Mouse (Mus musculus) stomach, postnatal 0 days (tissue): Measurements from ENCODE around the gene Gm10486. TPM values are rescaled to one million over a fixed set of nuclear protein-coding genes. Genes with fewer than 3 reads are reported as not detected.
"Not testable (repeated sequence)": the region's sequence is repeated elsewhere in the genome, so short reads cannot be mapped to it uniquely, and the experiment has no call there.

Source experiments
- ATAC-seq: fragments of 200-750 bp; cut with Nextera tagmentation; 2 replicates; pipeline ENCODE4 v1.8.0; 2017; ENCODE audit not compliant: low FRiP score, low TSS enrichment
- DNase-seq: peaks from one replicate; pipeline ENCODE4 v3.0.0-alpha.2; 2016; ENCODE audit warnings: low spot score
- H3K27ac ChIP-seq: fragments of 300-500 bp; sonication (generic); replicated peaks from 2 replicates; pipeline ENCODE4 v1.5.1; 2014; ENCODE audit warnings: mild to moderate bottlenecking, control low read depth
- H3K27me3 ChIP-seq: fragments of 300-500 bp; sonication (generic); 2 replicates; pipeline ENCODE4 v1.6.1; 2014; ENCODE audit warnings: low read length; ENCODE audit not compliant: control insufficient read depth, insufficient read depth
- H3K36me3 ChIP-seq: fragments of 300-500 bp; sonication (generic); 2 replicates; pipeline ENCODE4 v1.6.1; 2014; ENCODE audit warnings: low read length, mixed read lengths; ENCODE audit not compliant: control insufficient read depth, insufficient read depth
- H3K4me1 ChIP-seq: fragments of 300-500 bp; sonication (generic); replicated peaks from 2 replicates; pipeline ENCODE4 v1.6.1; 2014; ENCODE audit warnings: antibody characterized with exemption; ENCODE audit not compliant: control insufficient read depth, insufficient read depth
- H3K4me2 ChIP-seq: fragments of 300-500 bp; sonication (generic); replicated peaks from 2 replicates; pipeline ENCODE4 v1.6.1; 2014; ENCODE audit warnings: low read depth, mild to moderate bottlenecking, control low read depth, moderate library complexity
- H3K4me3 ChIP-seq: fragments of 300-500 bp; sonication (generic); 2 replicates; pipeline ENCODE4 v1.5.1; 2014; ENCODE audit warnings: low read depth, low read length, control low read depth
- H3K9ac ChIP-seq: fragments of 300-500 bp; sonication (generic); 2 replicates; pipeline ENCODE4 v1.6.1; 2014; ENCODE audit warnings: mild to moderate bottlenecking, low read length, control low read depth, mixed read lengths
- H3K9me3 ChIP-seq: fragments of 300-500 bp; sonication (generic); 2 replicates; pipeline ENCODE4 v1.6.1; 2016; ENCODE audit warnings: low read length; ENCODE audit not compliant: control insufficient read depth
- WGBS: fragments of 180-500 bp; shearing (Covaris S2); extraction: QIAGEN DNeasy Blood & Tissue Kit; methylation state at CpG from one replicate; pipeline ENCODE4 v1.1.7; 2014; 5-methylcytosine and 5-hydroxymethylcytosine counted together
- polyA plus RNA-seq: library from polyadenylated mRNA; unstranded; fragments of >200 nt; fragmentation: Nextera tagmentation; extraction: Ambion mirVana; gene quantifications from 2 replicates; pipeline ENCODE4 v1.2.1, GENCODE M21; 2015

The Gm10486 gene
- polyA plus RNA-seq, result not detected in 2 replicates

DNA sequence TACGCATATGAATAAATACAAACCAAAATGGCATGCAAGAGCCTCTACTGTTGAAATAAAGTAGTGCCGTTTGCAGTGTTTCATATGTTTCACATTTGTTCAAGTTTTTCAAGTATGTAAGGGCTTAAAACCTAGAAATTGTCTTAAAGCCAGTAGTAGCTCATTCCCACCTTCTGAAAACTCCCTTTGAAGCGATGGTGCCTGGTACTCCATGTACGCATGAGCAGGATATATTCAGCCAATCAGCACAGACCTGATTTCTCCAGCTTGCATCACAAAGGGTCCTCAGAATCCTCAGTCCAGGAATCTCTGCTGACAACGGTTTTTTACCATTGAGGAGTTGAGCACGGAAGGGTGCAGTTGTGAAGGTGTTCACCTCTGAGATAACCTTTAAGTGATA, at the start of gene Gm10486:
Gene Gm10486 (plus strand): TSS at position 301 of the 400 bp plus-strand sequence.
- not testable (repeated sequence) for H3K4me1 ChIP-seq, ATAC-seq, H3K4me2 ChIP-seq, H3K4me3 ChIP-seq, H3K27me3 ChIP-seq, H3K36me3 ChIP-seq, DNase-seq, H3K9me3 ChIP-seq, H3K9ac ChIP-seq, H3K27ac ChIP-seq
- no CpG with 5 or more reads among the region's 6 CpGs for WGBS
